Mouse (Mus musculus): ENCODE measurements around the gene Rad9b.

Gene Rad9b

GRCm38 (mm10) chr5:122353807-122354491, at the start of gene Rad9b, which contains the start of gene Vps29:
Gene Rad9b (minus strand): TSS chr5:122354233.
Gene Vps29 (plus strand): TSS chr5:122354369.
- DNase-seq (ENCODE audit: low read depth, low spot score), result peak; percentile 99

GRCm38 (mm10) chr5:122403362-122403761, 49.3 kb upstream of the Rad9b start:
- no peak for DNase-seq (ENCODE audit: low read depth, low spot score)

- no peak for DNase-seq (ENCODE audit: low read depth, low spot score)
These were observed 48.7 kb upstream of the Rad9b start for GRCm38 (mm10) chr5:122402772-122403171.

DNA sequence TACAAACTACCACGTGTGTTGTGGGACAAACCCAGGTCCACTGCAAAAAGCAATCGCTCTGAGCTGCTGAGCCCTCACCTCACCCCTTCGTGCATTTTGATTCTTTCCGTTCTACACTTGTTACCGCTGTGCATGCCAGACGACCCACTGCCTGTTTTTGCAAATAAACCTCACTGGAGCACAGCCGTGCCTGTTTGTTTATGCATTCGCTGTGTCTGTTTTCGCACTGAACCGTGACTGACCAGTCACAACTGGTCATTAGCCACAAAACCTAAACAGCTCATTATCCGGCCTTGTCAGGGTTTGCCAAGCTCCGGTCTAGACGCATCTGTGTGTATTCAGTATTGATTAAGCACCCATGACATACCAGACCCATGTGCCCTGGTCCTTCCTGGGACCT, 48.1 kb upstream of the Rad9b start:
- DNase-seq (ENCODE audit: low read depth, low spot score), result no peak

DNA sequence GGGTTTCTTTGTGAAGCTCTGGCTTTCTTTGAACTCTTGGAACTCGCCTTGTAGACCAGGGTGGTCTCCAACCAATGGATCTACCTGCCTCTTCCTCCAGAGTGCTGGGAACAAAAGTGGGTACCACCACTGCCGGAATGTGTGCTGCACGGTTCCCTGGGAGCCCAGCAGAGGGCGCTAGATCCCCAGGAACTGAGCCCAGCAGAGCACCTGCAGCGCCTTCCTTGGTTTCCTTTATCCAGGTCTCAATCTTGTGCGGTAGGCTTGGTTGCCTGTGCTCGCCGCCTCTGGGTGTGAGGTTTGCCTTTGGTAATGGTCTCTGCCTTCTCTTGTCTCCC, 47.2 kb upstream of the Rad9b start:
- DNase-seq (ENCODE audit: low read depth, low spot score), result peak; percentile 74

- no peak for DNase-seq (ENCODE audit: low read depth, low spot score)
These were observed 46.7 kb upstream of the Rad9b start for GRCm38 (mm10) chr5:122400628-122401302.

GRCm38 (mm10) chr5:122399871-122400270, 45.8 kb upstream of the Rad9b start:
- DNase-seq (ENCODE audit: low read depth, low spot score), result no peak

- no peak for DNase-seq (ENCODE audit: low read depth, low spot score)
These were observed 43.5 kb upstream of the Rad9b start for GRCm38 (mm10) chr5:122397495-122397894.

DNA sequence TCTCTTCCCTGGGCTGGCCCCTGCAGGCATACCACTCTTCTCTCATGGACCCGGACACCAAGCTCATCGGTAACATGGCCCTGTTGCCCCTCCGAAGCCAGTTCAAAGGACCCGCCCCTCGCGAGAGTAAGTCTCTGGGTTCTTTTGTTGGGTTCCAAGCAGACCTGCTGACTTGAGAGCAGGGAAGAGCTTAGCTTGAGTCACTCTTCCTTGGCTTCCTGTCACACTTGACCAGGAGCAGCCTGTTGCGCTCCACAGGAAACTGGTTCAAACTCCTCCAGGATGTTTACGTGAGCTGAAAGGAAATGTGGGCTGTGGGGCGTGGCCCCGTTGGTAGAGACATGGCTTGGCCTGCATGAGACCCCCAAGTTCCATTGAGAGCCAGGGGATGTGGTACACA, 42.8 kb upstream of the Rad9b start:
- peak; percentile 66 for DNase-seq (ENCODE audit: low read depth, low spot score)

DNA sequence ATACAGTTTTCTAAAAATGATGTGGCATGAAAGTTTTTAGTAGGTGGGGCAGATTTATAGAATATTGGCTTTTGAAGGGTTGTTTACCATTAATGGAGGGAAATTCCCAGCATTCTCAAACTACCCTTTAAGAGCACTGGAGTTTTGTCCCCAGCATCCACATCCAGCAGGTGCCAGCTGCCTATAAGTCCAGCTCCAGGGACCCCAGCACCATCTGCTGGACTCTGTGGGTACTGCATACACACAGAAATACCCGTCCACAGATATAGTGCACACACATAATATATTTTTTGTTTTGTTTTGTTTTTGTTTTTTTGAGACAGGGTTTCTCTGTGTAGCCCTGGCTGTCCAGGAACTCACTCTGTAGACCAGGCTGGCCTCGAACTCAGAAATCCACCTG, 39.9 kb upstream of the Rad9b start:
- DNase-seq (ENCODE audit: low read depth, low spot score), result peak; percentile 76

GRCm38 (mm10) chr5:122392227-122393004, 38.4 kb upstream of the Rad9b start:
- DNase-seq (ENCODE audit: low read depth, low spot score), result no peak

- DNase-seq (ENCODE audit: low read depth, low spot score), result peak; percentile 88
These were observed 37.8 kb upstream of the Rad9b start, which contains the start of gene Arpc3 for GRCm38 (mm10) chr5:122391786-122392180. Gene Arpc3 (plus strand): TSS chr5:122391878.

GRCm38 (mm10) chr5:122391178-122391785, 37.2 kb upstream of the Rad9b start:
- DNase-seq (ENCODE audit: low read depth, low spot score), result no peak

- no peak for DNase-seq (ENCODE audit: low read depth, low spot score)
These were observed 36.6 kb upstream of the Rad9b start for GRCm38 (mm10) chr5:122390671-122391070.

- DNase-seq (ENCODE audit: low read depth, low spot score), result no peak
These were observed 36.0 kb upstream of the Rad9b start for GRCm38 (mm10) chr5:122390006-122390405.

GRCm38 (mm10) chr5:122379374-122380155, 25.5 kb upstream of the Rad9b start:
- DNase-seq (ENCODE audit: low read depth, low spot score), result peak; percentile 87

GRCm38 (mm10) chr5:122378171-122378570, 24.1 kb upstream of the Rad9b start:
- no peak for DNase-seq (ENCODE audit: low read depth, low spot score)

- DNase-seq (ENCODE audit: low read depth, low spot score), result peak; percentile 38
These were observed 23.2 kb upstream of the Rad9b start for GRCm38 (mm10) chr5:122377101-122377833.

DNA sequence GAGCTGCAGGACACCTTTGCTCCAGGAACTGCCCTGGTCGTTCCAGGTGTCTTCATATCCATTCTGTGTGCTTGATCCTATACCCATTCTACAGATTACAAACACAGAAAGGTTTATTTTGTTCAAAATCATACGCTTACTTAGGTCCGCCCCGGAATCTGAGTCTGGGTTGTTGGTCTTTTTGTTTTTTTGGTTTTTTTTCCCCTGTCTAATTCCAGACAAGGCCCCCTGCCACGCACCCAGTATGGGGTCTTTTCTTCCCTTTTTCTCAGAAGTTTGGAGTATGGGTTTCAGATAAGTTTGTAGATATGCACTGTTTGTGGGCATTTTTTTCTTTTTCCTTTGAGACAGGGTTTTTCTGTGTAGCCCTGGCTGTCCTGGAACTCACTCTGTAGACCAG, 18.8 kb upstream of the Rad9b start:
- DNase-seq (ENCODE audit: low read depth, low spot score), result no peak

GRCm38 (mm10) chr5:122372192-122372769, 18.2 kb upstream of the Rad9b start, which contains the start of gene Fam216a:
Gene Fam216a (minus strand): TSS chr5:122372364.
- peak; percentile 100 for DNase-seq (ENCODE audit: low read depth, low spot score)

Data from ES-CJ7 (cell line).